Mouse (Mus musculus) heart, adult 8-10 months (tissue): ENCODE measurements at regions not wholly inside any gene's neighbourhood (a gene's known extent, or its start where the extent isn't known, plus 50 kb on each side); places are given as distances from the start of the nearest gene placed in this dataset.

Experiments used
- DNase-seq: peaks from one replicate; pipeline ENCODE4 v3.0.0; 2022; ENCODE audit warnings: low spot score

- DNase-seq, result no peak
Observed at GRCm38 (mm10) chr19:44686061-44686460, 69.8 kb upstream of the Pax2 start.

- DNase-seq, result peak; percentile 5
Observed at GRCm38 (mm10) chr19:44692396-44692795, 63.4 kb upstream of the Pax2 start.

GRCm38 (mm10) chr19:44692816-44693215 is 63.0 kb upstream of the Pax2 start:
- no peak for DNase-seq

GRCm38 (mm10) chr19:44695331-44695730 is 60.5 kb upstream of the Pax2 start:
- DNase-seq, result no peak

- no peak for DNase-seq
Observed at GRCm38 (mm10) chr19:44696059-44696712, 59.7 kb upstream of the Pax2 start.

GRCm38 (mm10) chr19:44696773-44697172 is 59.1 kb upstream of the Pax2 start:
- no peak for DNase-seq

GRCm38 (mm10) chr19:44698382-44699256 is 57.2 kb upstream of the Pax2 start:
- DNase-seq, result no peak
